Mouse (Mus musculus) testis, postnatal 10 days (tissue): ENCODE measurements around the gene Rbm38.

Experiments used
- DNase-seq: peaks from one replicate; pipeline ENCODE4 v3.0.0; 2021; ENCODE audit warnings: low spot score

Rbm38 gene

DNA sequence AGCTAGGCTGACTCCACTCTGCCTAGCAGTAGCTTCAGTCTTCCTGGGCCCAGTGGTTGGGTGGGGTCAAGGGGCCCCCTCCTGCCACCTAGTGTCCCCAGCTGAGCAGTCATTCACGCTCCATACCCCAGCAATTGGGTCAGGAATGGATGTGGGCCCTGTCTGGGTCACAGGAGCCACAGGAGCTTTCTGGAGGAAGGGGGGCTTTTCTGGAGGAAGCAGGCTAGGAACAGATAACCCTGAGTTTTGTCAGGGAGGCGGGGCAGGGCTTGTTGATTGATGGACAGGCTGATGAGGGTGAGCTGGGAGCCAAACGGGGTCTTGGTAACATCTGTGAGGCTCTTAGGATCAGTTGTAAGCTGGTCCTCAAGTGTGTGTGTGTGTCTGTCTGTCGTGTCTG is 16.3 kb downstream of the Rbm38 start:
- DNase-seq, result no peak

DNA sequence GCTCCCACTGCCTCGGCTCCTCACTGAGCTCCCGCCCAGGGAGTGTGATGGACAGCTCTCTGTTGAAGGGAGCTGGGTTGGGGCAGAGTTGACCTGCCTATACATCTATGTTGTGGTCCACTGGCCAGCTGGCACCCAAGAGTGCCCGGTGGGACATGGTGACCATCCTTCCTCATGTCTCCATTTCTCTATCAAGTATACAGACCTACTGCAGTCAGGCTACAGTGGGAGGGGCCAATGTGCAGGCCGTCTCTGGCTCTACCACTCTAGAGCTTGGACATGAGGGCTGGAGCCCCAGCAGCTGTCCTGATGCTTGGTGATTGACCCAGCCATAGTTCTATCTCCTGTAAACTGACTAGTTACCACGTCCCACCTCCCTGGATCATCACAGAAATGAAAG is 17.0 kb downstream of the Rbm38 start:
- no peak for DNase-seq

DNA sequence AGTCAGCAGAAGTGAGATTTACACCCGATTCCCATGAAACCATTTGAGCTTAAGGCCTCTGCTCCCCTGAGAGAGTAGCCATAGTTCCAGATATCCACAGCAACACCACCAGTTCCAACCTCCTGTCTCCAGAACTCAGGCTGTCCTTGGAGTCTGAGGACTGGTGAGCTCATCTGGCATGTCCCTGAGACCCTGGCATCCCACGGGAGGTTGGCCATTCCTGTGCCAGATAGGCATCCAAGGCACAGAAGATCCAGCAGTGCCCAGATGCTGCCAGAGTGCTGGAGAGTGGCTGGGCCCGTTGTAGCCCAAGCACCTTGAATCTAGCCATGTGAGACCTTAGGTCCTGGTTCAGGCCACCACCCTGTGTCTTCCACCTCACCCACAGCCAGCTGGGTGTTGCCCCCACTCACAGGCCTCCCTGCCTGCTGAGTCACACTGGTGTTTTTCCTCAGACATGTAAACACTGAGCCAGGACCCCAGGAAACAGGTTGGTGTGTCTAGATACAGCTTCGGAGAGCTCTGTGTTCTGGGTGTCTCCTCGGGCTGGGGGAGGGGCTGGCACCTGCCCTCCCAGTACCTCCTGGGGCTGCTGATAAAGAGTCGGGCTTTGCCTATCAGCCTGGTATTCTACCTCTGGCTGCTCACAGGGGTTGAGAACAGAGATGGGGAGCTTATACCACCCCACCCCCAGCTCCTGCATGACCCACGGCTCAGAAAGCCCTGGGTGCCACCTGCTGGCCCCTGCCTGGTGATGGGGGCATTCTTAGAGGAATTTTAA is 17.7 kb downstream of the Rbm38 start:
- DNase-seq, result no peak

DNA sequence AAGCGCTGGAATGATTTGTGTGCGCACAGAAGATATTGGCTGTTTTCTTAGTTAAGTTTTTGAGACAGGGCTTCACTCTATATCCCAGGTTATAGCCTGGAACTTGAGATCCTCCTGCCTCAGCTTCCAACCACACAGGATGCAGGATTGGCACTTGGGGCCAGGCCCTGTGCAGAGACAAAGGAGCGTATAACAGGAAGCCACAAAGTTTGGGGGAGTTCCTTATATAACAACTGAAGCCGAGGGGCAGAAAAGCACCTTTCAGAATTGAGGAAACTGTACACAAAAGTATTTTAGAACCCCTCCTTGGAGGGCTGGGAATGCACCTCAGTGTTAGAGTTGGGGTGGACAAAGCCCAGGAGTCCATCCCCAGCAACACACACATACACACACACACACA is 18.7 kb downstream of the Rbm38 start:
- DNase-seq, result no peak

DNA sequence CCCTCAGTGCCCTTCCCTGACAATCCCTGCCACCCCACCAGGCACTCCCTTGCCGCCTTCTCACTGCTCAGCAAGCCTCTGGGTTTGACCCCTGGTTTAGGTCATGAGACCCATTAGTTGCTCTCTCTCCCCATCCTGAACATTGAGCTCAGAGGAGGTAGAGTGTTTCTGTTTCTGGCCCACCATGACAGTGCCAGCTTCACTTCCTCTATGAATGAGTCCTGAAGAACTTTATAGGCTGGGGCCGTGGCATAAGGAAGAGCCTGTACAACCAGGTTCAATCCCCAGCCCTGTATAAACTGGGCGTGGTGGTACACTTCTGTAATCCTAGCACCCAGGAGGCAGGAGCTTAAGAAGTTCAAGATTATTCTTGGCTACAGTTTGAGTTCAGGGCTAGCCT is 20.5 kb downstream of the Rbm38 start:
- DNase-seq, result no peak

DNA sequence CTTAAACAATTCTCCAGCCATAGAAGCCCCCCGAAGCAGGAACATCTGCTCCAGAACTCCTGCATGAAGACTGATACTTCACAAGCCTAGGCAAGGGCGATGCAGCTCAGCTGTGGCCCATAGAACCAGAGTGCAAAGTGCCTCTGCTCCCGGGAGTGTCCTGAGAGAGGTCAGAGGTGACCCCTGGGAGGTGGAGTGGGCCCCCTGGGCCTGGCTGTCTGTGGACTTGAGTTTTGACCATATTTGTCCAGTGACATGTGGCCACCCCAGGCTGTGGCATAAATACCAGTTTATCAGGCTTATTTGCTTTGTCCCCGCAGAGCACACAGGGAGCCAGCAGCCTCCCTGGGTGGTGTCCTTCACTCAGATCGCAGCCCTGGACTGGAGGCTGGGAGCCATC is 20.9 kb downstream of the Rbm38 start:
- no peak for DNase-seq

DNA sequence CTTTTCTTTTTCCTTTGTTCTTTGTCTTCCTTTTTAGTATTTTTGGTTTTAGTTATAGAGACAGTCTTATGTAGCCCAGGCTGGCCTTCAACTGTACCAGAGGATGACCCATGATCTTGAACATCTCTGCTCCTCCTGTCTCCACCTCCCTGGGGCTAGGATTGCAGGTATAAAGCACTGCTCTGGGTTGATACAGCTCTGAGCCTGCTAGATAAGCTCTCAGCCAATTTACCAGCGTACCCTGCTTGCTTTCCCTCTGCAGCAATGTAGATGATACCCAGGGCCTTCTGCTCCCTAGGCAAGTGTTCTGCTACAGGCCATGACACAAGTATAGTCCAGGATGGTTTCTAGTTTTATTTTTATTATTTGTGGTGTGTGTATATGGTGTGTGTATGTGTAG is 21.6 kb downstream of the Rbm38 start:
- no peak for DNase-seq

DNA sequence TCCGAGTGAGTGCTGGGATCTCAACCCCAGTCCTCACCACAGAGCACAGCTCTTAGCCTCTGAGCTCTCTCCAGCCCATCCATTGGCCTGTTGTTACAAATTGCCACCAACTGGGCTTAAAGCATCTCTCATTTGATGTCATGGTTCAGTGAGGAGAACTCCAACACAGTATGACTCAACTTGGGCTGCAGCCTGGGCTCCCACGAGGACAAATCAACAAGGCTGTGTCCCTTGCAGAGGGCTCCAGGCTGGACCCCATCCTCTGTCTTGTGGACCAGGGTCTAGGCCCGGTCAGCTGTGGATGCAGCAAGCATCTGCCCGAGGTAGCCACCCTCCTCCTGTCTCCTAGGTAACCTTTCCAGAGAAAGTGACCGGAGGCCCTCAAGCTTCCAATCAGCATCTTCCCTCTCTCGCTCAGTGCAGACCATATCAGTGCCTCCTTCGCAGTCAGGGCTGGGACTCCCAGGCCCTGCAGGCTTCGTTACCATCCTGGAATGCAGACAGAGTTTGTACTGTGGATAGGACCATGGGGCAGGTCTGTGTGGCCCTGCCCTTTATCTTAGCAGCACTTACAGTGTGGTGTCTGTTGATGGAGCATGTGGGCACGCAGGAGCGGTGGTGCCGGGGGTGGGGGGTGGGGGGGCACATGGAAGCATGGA is 22.3 kb downstream of the Rbm38 start:
- DNase-seq, result no peak

DNA sequence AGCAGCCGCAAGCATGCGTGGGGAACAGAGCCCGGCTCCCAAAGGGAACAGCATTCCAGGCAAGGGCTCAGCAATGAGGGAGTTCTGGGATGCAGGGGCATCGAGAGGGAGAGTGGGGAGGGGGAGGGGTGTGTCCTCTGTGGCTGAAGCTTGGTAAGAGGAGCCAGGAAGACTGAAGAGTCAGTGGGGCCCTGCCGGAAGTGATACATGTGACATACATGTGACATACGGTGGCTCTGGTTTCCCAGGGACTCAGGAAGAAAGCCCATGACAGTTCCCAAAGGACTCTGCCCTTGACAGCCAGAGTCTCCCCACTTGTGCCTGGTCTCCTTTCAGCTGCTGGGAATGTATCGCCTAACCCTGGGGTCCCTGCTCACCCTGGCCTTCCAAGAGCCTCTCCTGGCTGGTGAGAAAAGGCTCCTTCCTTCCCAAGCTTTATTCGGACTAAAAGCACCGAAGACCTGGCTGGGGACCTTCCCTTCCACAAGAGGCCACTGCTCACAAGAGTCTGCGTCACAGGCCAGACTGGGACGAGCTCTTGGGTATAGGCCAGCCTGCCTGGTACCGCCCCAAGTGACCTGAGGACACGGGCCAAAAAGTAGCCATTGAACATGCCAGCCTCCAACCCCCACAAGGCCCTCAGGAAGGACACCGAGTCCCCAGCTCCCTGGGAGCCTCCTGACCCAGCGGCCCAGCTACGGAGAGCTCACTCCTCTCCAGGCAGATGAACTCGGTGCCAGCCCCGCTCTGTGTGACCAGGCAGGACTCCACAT is 24.1 kb downstream of the Rbm38 start:
- peak; percentile 78 for DNase-seq

DNA sequence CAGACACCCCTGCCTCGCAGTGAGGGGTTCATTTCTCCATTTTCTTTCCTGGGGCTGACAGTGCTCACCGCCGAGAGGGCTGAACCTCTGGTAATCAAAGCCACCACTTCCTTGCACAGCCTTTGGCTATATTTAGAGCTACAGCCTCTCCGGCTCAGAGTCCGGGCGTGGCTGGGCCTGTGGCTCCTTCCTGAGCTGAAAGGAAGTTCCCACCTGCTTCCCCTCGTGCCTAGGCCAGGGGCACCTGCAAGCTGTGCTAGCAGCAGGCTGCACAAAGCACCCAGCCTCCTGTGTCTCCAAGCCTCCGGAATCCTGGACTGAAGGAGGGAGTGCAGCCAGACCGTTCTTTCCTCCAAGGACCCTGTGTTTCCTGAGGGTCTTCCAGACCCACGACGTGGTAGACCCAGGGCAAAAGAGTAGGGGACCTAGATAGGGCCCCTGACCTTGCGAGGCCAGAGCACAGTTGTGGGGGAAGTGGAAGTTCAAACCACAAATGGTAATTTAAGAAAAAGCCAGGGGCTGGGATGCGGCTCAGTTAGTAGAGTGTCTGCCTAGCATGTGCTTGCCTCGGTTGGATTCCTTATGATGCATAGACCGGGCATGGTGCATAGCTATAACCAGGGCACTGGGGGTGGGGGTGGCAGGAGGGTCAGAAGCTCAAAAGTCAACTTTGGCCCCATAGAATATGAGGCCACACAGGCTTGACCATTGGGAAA is 26.4 kb downstream of the Rbm38 start:
- no peak for DNase-seq

DNA sequence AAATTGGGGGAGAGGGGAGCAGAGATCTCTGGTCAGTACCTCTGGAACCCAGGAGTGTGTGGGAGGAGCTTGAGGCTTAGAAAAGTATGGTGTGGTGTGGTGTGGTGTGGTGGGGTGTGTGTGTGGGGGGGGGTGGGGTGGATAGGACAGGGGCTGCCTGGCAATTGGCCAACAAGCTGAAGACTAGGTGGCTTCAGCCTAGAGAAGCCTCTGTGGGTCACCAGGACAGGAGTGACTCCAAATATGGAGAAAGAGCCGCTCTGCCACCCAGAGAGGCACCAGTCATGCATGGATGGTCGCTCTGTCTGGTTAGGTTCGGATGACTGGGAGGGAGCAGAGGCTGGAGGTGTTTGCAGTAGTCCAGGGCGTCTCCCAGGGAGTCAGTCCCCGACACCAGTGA is 27.2 kb downstream of the Rbm38 start:
- no peak for DNase-seq

DNA sequence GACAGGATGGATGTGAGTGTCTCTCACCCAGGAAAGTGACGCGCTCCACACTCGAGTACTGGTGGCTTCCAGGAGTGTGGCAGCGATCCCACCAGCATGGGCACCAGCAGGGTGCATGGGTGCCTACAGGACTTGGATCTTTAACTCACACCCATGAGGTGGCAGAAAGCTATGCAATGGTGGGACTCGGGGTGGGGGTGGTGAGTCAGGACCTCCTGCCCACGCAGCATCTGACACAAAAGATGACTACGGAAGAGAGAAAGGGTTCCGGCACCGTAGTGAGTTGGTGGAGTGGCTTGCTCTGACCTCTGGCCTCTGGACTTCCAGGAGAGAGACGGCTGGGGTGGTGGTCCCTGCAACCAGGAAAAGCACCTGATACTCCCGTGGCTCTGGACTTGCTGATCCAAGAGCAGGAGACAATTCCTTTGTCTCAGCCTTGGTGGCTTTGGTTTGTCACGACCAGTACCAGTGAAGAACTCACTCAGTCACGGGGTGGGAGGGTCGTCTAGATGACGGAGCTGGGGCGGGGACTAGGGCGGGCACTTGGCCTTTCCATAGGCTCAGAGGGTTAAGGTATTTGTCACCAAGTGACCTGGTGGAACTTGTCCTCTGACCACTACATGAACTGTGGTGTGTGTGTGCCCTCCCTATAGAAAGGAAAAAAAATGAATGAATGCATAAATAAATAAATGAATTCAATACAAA is 27.9 kb downstream of the Rbm38 start:
- DNase-seq, result no peak

DNA sequence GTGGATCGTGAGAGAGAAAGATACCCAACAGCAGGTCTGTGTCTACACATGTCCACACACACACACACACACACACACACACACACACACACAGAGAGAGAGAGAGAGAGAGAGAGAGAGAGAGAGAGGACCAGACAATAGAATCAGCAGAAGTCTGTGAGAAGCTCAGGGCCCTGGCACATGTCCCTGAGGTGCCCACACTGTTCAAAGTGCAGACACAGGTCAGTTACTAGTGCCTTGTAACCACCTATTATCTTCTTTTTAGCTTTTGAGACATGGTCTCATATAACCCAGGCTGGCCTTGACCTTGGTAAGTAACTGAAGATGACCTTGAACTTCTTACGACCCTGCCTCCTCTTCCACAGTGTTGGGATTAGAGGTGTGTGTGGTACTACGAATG is 28.9 kb downstream of the Rbm38 start:
- no peak for DNase-seq

DNA sequence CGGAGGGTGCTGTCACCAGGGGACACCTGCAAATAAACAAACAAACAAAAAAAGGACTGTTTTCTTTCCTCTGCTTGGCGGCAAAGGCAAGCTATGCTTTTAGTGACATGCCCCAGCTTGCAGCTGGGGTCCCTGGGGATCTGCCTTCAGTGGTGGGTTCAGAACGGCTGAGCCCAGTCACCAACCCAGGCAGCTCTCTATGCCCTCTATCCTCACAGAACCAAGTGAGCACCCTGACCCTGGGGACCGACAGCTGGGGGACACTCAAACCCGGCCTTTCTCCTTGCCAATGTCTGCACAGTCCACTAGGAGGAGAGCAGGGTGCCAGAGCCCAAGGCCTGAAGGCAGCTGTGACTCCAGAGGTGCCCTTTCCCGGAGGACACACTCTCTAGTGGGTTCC is 29.5 kb downstream of the Rbm38 start:
- DNase-seq, result no peak

DNA sequence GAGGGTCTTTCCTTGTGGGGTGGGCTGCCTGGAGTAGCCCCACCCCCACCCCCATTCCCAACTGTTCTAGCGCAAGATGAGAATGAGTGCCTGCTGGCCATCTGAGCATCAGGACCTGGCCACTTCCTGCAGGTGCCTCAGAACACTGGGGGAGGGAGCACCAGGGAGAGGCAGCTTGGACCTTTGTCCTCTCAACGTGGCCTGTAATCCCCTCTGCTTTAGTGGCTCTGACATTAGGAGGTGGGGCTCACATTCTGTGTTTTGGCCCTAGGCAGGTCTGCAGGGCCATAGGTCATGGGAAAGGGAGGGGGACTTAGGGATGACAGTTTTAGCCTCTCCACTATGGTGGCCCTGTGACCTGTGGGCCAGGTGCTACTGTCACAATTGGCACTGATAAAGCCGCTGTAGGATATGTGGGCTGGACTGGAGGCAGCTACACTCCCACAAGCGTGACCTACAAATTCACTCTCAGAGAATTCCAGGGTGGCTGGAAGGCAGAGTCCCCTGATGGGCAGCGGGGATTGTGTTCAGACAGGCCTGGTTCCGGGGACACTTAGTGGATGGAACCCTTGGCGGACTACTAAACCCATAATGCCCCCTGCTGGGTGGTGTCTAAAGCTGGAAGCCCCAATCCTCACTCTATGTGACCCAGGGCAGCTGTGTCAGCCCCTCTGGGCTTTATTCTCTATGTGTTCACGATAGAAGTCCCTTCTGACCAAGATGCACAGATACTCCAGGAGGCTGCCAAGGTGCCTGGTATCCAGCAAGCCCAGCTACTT is 30.5 kb downstream of the Rbm38 start:
- no peak for DNase-seq

DNA sequence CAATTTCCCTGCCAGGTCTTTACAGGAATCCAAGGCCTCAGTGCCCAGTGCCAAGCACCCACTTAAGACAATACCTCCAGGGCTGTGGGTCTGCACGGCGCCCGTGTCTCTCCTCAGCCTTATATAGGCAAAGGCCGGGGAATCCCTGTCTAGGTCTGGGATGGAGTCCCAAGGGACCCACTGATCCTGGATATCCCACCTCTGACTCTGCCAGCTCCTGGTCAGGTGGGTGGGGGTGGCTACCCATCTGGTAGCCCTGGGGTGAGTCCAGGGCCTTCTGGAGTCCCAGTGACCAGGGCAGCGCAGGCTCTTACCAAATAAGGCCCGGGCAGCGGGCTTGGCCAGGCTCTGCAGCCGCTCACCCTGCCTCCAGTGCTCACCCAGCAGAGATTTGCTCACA is 32.6 kb downstream of the Rbm38 start:
- DNase-seq, result peak; percentile 38

DNA sequence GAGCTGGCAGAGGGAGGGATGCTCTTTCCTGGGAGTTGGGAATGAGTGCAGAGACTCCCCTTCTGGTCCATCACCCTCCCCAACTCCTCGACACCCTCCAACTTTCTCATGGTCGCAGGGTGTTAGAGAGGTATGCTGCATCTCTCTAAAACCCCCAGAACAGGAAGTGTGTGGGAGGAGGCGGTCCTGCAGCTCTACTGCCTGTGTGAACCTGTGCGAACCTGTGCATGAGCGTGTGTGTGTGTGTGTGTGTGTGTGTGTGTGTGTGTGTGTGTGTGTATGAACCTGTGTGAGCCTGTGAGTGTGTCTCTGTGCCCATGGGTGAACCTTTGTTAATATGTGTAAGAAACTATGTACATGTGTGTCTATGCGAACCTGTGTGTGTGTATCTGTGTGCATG is 33.5 kb downstream of the Rbm38 start:
- DNase-seq, result no peak

DNA sequence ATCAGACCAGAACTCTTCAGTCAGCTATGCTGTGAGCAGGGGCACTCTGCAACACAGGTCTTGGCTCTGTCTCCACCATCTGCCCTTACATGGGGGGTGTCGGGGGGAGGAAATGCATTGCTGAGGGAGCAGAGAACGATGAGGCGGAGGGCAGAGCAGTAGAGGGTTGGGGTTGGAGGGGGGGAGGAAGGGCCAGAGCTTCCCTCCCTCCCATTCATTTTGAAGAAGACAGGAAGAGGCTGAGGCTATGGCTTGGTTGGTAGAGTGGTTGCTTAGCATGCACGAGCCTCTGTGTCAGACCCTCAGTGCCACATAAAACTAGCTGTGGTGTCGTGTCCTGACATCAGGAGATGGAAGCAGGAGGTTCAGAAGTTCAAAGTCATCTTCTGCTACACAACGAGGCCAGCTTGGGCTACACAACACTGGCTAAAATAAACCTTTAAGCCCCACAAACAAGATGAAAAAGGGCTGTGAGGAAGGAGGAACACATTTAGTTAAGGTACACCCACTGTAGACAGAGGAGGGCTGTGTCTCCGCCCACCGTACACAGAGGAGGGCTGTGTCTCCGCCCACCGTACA is 36.1 kb downstream of the Rbm38 start:
- no peak for DNase-seq

DNA sequence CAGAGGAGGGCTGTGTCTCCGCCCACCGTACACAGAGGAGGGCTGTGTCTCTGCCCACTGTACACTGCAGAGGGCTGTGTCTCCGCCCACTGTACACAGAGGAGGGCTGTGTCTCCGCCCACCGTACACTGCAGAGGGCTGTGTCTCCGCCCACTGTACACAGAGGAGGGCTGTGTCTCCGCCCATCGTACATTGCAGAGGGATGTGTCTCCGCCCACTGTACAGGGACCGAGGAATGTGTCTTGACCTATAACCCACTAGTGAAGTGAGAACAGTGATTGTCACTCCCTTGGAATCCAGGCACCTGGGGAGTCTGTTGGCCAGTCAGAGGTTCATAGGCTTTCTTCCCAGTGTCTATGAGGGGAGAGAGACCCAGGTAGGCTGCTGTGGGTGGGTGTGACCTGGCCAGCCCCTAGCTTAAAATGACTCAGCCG is 36.6 kb downstream of the Rbm38 start:
- no peak for DNase-seq

DNA sequence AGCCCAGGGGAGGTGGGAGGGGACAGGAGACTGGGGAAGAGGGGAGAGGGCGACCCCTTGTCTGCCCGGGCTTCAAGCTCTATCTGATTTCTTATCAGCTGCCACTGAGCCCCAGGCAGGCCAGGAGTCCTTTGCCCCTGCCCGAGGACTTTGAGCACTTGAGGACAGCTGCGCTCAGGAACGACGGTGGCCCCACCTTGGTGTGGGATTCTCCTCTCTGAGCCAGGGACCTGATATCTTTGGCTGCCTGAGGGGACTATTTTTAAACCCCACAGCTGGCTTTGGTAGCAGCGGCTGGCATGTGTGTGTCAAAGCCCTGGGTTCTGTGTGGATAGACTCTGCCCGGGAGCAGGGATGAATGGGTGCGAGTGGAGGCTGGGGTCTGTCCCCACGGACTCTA is 37.3 kb downstream of the Rbm38 start:
- DNase-seq, result no peak

DNA sequence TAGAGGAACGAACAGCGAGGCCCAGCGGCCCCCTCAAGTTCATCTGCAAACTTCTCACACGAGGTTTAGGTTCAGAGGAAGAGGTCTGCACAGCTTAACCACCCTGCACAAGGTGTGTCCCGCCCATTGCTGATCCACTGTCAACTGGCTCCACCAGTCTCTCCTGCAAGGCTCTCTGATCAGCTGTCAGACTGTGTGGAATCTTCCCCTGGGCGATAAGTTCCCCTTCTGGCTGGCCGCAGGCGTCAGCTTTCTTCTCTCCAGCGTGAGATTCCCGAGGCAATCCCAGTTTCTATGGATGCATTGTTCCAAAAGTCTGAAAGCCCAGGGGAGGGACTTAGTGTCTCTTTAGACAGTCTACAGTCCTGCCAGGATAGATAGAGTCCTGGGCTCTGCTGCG is 38.0 kb downstream of the Rbm38 start:
- DNase-seq, result no peak
